23 mouse cellular contexts compared by ENCODE assay signal in genomic region chr17:45499516-45499915, GRCm38 (mm10). TPM values are rescaled to one million over a fixed set of nuclear protein-coding genes. Genes with fewer than 3 reads are reported as not detected.
"Had no signal": no experiment of that assay in that cellular context is flagged by ENCODE, and none has a peak within 500 bp of the region (broad histone marks: within the 10 kb centered on the region; RNA-seq: fewer than 3 reads in every experiment).

No protein-coding gene starts in this region.

- H3K36me3 ChIP-seq: lung, embryonic 15.5 days; midbrain, embryonic 10.5 days; midbrain, embryonic 12.5 days; midbrain, embryonic 15.5 days; neural tube, embryonic 13.5 days; neural tube, embryonic 15.5 days had no signal

- H3K9me3 ChIP-seq: lung, embryonic 15.5 days; midbrain, embryonic 10.5 days; midbrain, embryonic 12.5 days; midbrain, embryonic 15.5 days; neural tube, embryonic 13.5 days; neural tube, embryonic 15.5 days had no signal

- H3K27ac ChIP-seq: lung, embryonic 15.5 days; midbrain, embryonic 10.5 days; midbrain, embryonic 12.5 days; midbrain, embryonic 15.5 days; neural tube, embryonic 13.5 days; neural tube, embryonic 15.5 days had no signal

- H3K4me3 ChIP-seq: lung, embryonic 15.5 days; midbrain, embryonic 10.5 days; midbrain, embryonic 12.5 days; midbrain, embryonic 15.5 days; myocyte; neural tube, embryonic 13.5 days; neural tube, embryonic 15.5 days had no signal

- H3K27me3 ChIP-seq: lung, embryonic 15.5 days; midbrain, embryonic 12.5 days; midbrain, embryonic 15.5 days; neural tube, embryonic 13.5 days; neural tube, embryonic 15.5 days had no signal

- H3K4me1 ChIP-seq: lung, embryonic 15.5 days; midbrain, embryonic 12.5 days; midbrain, embryonic 15.5 days; neural tube, embryonic 13.5 days had no signal

- ATAC-seq: liver, postnatal 0 days; lung, postnatal 0 days; midbrain, embryonic 15.5 days had no signal

- H3K9ac ChIP-seq: liver, postnatal 0 days; lung, embryonic 15.5 days; midbrain, embryonic 12.5 days; midbrain, embryonic 15.5 days; neural tube, embryonic 13.5 days; neural tube, embryonic 15.5 days had no signal

- DNase-seq: liver, postnatal 0 days; lung, adult 2 months; lung, postnatal 14 days; lung, postnatal 36 days; retina, postnatal 1 day; right cerebral cortex, adult 18-20 months; right cerebral cortex, postnatal 25 days; right cerebral cortex, postnatal 4 days; spleen, adult 18-20 months; thymus, adult 18-20 months; thymus, postnatal 14 days; thymus, postnatal 36 days had no signal

- H3K4me2 ChIP-seq: lung, embryonic 15.5 days; midbrain, embryonic 12.5 days; midbrain, embryonic 15.5 days; neural tube, embryonic 13.5 days; neural tube, embryonic 15.5 days had no signal

RNA-seq across cellular contexts. Expression of gene Tcte1, which starts 23.7 kb away (rescaled TPM):
- total RNA-seq: megakaryocyte, adult 5-6 weeks; megakaryocyte-erythroid progenitor cell, adult 5-6 weeks had no signal
- polyA plus RNA-seq: liver, postnatal 0 days; myocyte had no signal

RNA-seq across cellular contexts. Expression of gene Spats1, which starts 24.3 kb away (rescaled TPM):
- total RNA-seq: megakaryocyte, adult 5-6 weeks; megakaryocyte-erythroid progenitor cell, adult 5-6 weeks had no signal
- polyA plus RNA-seq: liver, postnatal 0 days; small intestine, adult 2 months had no signal

RNA-seq across cellular contexts. Expression of gene Tmem151b, which starts 50.0 kb away (rescaled TPM):
- total RNA-seq: megakaryocyte, adult 5-6 weeks; megakaryocyte-erythroid progenitor cell, adult 5-6 weeks had no signal
